Mouse (Mus musculus) lung, postnatal 25 days (tissue): ENCODE measurements around the gene Drd2.

Experiments
- DNase-seq: peaks from one replicate; pipeline ENCODE4 v3.0.0; 2022; ENCODE audit warnings: low spot score

The Drd2 gene

DNA sequence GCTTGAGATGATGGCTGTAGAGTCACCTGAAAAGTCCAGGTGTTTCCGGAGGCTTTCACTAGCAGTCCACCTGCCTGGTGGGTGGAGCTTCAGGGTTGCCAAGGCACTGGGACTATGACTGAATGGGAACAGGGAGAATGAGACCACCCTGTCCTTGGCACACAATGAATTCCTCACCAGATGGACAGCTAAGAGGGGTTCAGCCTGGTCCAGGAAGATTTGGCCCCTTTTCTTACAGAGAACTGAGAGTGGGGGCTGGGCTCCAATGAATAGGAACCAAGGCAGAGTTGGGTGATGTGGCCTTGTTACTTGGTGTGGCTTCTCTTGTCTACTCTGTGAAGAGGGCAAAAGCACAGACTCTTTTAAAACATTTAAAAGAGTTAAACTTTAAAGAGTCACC is 112.0 kb downstream of the Drd2 start:
- DNase-seq = no peak

GRCm38 (mm10) chr9:49456136-49456535 is 115.7 kb downstream of the Drd2 start:
- DNase-seq = no peak
